Mouse (Mus musculus) activated CD4-positive, CD25-positive, alpha-beta regulatory T cell, adult 4 months (primary cell): Measurements from ENCODE around the gene Tshr. TPM values are rescaled to one million over a fixed set of nuclear protein-coding genes. Genes with fewer than 3 reads are reported as not detected.
"Not testable (repeated sequence)": the region's sequence is repeated elsewhere in the genome, so short reads cannot be mapped to it uniquely, and the experiment has no call there.

Experiments used
- ATAC-seq: one replicate; pipeline ENCODE4 v1.8.0; 2017
- polyA plus RNA-seq, 2 experiments: library from polyadenylated mRNA; unstranded; fragments of 100-300 nt; shearing (Covaris generic); gene quantifications; one replicate each; pipeline ENCODE4 v1.2.1; 2017

Tshr gene
- polyA plus RNA-seq = not detected

- ATAC-seq = peak; percentile 100
These were observed at the start of gene Tshr, which contains the start of gene Cep128 for GRCm38 (mm10) chr12:91384281-91385017. Tshr (plus strand) TSS chr12:91384563. Cep128 (minus strand) TSS chr12:91384409.

DNA sequence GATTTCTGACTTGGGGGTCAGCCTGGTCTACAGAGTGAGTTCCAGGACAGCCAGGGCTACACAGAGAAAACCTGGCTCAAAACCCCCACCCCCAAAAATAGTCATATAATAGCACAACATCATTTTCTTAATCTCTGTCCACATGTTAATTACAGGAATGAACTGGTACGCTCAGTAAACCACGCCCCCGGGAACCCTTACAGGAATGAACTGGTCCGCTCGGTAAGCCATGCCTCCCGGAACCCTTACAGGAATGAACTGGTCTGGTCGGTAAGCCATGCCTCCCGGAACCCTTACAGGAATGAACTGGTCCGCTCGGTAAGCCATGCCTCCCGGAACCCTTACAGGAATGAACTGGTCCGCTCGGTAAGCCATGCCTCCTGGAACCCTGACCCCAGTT, 45.7 kb upstream of the Tshr start:
- not testable (repeated sequence) for ATAC-seq

DNA sequence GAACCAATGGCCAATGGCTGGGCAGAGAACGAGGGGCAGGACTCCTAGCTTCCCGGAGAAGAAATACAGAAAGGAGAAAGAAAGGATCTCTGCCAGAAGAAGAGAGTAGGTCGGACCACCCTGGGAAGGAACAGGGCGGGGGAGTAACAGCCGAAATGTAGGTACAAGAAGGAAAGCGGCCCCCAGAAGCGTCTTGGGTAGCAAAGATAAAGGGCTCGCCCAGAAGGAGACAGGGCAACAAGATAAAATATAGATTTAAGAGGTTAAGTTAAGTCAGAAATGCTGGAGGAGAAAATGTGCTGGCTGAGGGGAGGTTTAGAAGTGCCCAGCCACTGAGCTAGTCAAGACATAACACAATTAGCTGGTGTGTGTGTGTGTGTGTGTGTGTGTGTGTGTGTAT, 30.6 kb upstream of the Tshr start:
- no peak for ATAC-seq

- ATAC-seq = no peak
These were observed 15.2 kb upstream of the Tshr start for GRCm38 (mm10) chr12:91369173-91369572.

DNA sequence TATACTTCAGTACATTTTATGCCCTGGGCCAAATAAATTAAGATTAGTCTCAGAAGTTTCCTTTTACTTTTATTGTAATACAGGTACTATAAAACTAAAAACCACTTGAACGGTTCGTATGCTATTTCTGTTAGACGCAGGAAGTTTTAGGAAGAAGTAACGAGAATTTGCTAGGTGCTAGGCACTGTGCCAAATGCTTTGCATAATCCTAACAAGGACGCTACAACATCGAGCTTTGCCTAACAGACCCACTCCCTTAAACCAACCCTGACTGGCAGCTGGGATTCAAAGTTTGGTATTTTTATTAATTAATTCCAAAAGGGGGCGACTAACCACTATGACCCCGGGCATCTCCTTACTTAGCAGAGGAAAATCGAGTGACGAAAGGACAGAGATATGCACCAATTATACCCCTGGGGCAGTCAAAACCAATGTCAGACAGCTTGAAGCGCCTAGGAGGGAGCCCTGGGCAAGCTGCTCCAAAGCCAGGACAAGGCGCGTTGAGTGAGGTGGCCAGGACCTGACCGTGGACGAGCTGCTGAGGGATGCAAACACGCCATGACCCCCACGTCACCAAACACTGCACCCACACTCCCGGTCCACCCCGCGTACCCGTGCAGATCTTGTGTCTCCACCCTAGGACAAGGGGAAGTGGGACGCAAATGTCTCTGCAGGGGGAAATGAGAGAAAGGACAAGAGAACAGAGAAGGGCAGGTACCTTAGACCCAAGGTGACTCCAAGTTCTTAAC, 673 bp upstream of the Tshr start:
- ATAC-seq = peak; percentile 32

- peak; percentile 87 for ATAC-seq
These were observed 16.1 kb downstream of the Tshr start for GRCm38 (mm10) chr12:91400232-91401048.

GRCm38 (mm10) chr12:91401049-91401352, 16.6 kb downstream of the Tshr start:
- ATAC-seq = no peak

GRCm38 (mm10) chr12:91410306-91410705, 25.9 kb downstream of the Tshr start:
- no peak for ATAC-seq

DNA sequence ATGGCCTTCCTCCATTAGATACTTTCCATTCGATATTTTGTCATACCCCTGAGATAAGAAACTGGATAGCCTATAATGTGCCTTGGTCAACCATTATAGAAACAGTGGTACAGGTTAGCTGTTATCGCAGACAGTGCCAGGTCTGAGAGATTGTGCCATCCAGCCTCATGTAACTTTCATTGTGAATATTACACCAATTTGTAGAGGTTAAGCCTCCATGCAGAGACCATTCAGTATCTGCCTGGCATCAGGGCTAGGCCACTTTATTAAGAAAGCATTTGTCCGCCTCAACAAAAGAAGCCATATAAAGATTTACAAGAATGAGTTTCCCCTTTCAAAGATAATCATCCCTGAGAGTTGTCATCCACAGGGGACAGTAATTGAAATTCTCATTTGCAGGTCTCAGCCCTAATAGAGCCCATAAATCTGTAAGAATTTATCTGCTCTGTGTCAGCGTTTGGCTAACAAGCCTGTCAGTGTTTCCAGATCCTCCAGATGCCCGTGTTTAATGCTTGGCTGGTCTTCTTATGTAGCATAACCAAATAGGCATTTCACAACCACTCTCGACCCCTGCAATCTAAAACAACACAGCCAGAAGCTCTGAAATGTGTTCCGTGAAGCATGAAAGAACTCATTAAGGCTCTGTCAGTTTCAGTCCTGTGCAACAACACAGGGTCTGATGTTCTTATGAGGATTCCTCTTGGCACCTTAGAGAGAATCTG, 28.3 kb downstream of the Tshr start:
- no peak for ATAC-seq

GRCm38 (mm10) chr12:91415112-91415511, 30.7 kb downstream of the Tshr start:
- ATAC-seq = no peak

DNA sequence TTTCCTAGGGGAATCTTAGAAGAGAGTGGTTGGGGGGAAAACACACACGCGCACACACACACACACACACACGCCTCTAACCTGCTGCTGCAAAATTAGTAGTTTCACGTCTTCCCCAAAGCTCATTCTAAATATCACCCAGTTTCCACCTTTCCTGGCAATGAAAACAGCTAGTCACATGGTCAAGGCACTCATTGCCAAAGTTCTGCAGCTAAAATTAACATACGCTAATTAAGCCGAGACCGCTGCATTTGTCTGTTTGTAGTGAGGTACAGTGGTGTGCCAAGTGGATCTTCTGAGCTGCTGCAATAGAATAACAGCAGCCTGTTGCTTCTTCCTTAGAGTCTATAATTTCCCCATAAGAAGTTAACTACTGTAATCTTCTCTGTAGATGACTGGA, 32.5 kb downstream of the Tshr start:
- ATAC-seq = no peak

- ATAC-seq = peak; percentile 54
These were observed 34.4 kb downstream of the Tshr start for GRCm38 (mm10) chr12:91418791-91419190.

- no peak for ATAC-seq
These were observed 36.9 kb downstream of the Tshr start for GRCm38 (mm10) chr12:91421272-91421671.

DNA sequence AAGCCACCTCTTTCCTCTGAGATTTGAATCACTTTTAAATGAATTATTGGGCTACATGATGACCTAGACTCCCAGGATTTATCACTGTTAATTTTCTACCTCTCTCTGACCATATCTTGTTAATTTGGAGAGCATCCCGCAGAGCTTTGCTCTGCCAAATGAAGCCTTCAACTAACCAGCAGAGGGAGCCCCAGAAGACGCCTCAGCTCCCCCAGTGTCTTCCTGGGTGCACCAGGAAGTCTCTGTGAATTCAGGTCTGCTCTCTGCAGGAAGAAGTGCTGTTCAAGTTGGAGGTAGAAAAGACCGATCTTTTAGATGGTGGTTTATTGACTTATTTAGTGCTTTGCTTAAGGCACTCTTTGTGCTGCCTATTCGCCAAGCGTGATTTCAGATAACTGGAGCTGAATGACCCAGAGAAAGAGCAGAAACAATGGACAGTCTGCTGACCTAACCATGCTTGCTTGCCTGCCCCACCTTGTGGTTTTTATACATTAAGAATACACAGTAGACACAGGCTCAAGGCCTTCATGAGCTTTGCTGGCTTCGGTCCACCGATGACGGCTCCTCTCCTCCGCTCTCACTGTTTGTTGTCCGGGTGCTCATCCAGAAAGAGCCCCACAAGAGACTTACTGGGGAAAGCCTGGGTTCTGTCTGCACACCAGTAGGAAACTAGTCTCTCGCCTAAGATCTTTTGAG, 38.9 kb downstream of the Tshr start:
- ATAC-seq = peak; percentile 93

DNA sequence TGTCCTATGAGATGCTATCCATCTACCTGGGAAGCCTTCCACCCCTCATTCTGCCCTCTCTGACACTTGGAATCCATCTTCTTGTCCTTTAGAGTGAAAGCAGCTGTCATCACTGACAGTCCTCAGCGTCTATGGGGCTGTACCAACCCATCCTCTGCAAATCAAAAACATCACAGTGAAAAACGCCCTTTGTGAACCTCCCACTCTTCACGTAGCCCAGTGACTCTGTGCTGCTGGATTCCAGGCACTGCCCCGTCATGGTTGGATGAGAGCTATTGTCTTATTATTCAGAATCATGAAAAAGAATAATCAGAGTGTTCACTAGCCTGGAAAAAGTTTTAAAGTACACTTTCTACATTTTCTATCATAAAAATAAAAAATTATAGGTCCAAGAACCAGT, 42.1 kb downstream of the Tshr start:
- ATAC-seq = no peak

- ATAC-seq = no peak
These were observed 42.8 kb downstream of the Tshr start for GRCm38 (mm10) chr12:91427129-91427528.

DNA sequence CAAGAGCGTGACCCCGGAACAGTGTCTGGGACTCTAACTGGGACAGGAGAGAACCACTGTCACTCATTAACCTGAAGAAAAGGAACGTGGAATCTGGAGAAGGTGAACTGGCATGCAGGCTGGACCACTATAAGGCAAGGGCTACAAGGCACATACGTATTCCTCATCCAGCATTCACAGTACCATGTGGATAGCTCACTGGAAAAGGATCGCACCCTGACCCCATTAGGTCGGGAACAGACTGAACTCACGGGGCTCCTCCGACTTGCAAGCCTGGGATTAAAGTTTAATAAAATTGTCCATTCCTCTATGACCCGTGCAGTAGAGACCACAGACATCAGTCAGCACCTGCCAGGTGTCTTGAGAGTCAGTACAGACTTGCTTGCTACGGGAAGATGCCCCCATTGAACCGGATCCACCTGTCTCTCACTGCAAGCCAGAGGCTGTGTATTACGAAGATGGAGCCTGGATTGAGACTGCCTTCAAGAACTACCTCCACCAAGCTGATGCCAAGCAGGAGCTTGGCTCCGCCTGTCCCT, 97.9 kb downstream of the Tshr start:
- ATAC-seq = no peak

GRCm38 (mm10) chr12:91486342-91486741, 102.0 kb downstream of the Tshr start:
- no peak for ATAC-seq

GRCm38 (mm10) chr12:91488406-91488805, 104.0 kb downstream of the Tshr start:
- ATAC-seq = no peak

- no peak for ATAC-seq
These were observed 111.3 kb downstream of the Tshr start for GRCm38 (mm10) chr12:91495497-91496225.

DNA sequence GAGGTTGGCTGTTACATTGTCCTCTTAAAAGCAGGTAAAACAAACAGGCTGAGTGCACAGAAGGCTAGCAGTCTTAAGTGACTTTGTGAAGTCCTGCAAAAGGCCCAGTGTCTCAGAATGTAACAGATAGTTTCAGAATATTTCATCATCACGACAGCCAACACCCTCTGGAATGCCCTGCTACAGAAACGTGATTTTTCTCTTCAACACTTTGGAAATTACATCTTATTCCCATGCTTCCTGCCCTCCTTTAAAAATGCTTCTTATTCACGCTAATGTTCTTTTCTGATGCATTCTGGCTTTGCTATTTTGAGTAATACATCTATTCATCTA, 111.8 kb downstream of the Tshr start:
- no peak for ATAC-seq
